Mouse (Mus musculus): ENCODE measurements around the gene Ubtd2.

DNA sequence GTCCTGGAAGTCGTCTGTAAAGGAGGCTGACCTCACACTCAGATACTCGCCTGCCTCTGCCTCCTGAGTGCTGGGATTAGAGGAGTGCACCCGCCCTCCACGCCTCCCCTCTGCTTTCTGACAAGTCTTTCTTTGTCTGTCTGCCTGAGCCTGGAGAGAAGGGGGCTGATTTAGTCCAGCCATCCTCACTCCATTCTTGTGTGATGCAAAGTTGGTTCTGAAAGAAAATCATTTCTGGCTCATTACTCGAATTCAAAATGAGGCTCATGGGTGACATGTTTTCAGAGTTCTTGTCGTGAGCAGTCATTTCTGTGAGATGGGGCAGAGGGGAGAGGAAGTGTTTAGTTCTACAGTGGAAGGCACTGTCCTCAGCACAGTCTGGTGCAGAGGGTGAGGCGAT, 81.8 kb downstream of the Ubtd2 start:
- TF ChIP-seq CTCF (IDR thresholded peaks at IDR 0.05; ENCODE audit: low read depth, low read length) (no peak), EP300 (IDR thresholded peaks at IDR 0.05; ENCODE audit: insufficient read depth, low read depth, low read length) (no peak), POLR2A (IDR thresholded peaks at IDR 0.05; ENCODE audit: insufficient read depth, low read length) (no peak)

All from ES-Bruce4 (cell line).